Mouse (Mus musculus) CH12.LX (cell line): ENCODE results near the gene Depp1. TPM values are rescaled to one million over a fixed set of nuclear protein-coding genes. Genes with fewer than 3 reads are reported as not detected.

Source experiments
- DNase-seq: peaks from one replicate; pipeline ENCODE4 v3.0.0-alpha.2; 2013; ENCODE audit errors: extremely low read depth
- H3K27ac ChIP-seq: 2 replicates; pipeline ENCODE4 v1.5.1; 2012; ENCODE audit warnings: low read depth, mild to moderate bottlenecking, control low read depth, moderate library complexity; ENCODE audit not compliant: insufficient read depth
- H3K27me3 ChIP-seq: replicated peaks from 2 replicates; pipeline ENCODE3; 2012; ENCODE audit warnings: inconsistent platforms
- H3K36me3 ChIP-seq, 2 experiments: replicated peaks in 1 of 2; 2 replicates each; pipeline versions ENCODE3 to v1.6.1; 2012; ENCODE audit warnings: inconsistent platforms in 1 of 2, low read length in 1 of 2, mild to moderate bottlenecking in 1 of 2, mixed read lengths in 1 of 2, moderate library complexity in 1 of 2; ENCODE audit not compliant: control insufficient read depth in 1 of 2, insufficient read depth in 1 of 2
- H3K4me1 ChIP-seq, 2 experiments: 2 replicates each; pipeline ENCODE4 v1.6.1; 2012; ENCODE audit warnings: inconsistent platforms in 1 of 2, moderate library complexity in 1 of 2; ENCODE audit not compliant: insufficient read depth in 2 of 2, control insufficient read depth in 1 of 2
- H3K4me2 ChIP-seq: 2 replicates; pipeline ENCODE4 v1.6.1; 2012; ENCODE audit warnings: low read depth, mild to moderate bottlenecking, control low read depth; ENCODE audit not compliant: poor library complexity, insufficient read depth, severe bottlenecking
- H3K4me3 ChIP-seq, 3 experiments: fragments of 150-350 bp in 1 of 3; sonication (generic) in 1 of 3; replicated peaks in 1 of 3; 2 replicates each; pipeline versions ENCODE3 to v1.5.1; 2011 to 2012; ENCODE audit warnings: low read depth in 2 of 3, low read length in 2 of 3, mild to moderate bottlenecking in 2 of 3, moderate library complexity in 2 of 3, control low read depth in 1 of 3, improper control_type of control experiment in 1 of 3, inconsistent platforms in 1 of 3, mixed read lengths in 1 of 3; ENCODE audit not compliant: poor library complexity in 1 of 3
- H3K79me2 ChIP-seq: replicated peaks from 2 replicates; pipeline ENCODE4 v1.6.1; 2012; ENCODE audit warnings: mild to moderate bottlenecking, moderate library complexity; ENCODE audit not compliant: control insufficient read depth, poor library complexity, insufficient read depth, severe bottlenecking; ENCODE audit errors: extremely low read depth
- H3K9ac ChIP-seq: 2 replicates; pipeline ENCODE4 v1.6.1; 2012; ENCODE audit warnings: low read depth, mild to moderate bottlenecking, control low read depth, moderate library complexity; ENCODE audit not compliant: insufficient read depth
- H3K9me3 ChIP-seq: replicated peaks from 2 replicates; pipeline ENCODE3; 2012; ENCODE audit warnings: low read length, inconsistent platforms, mixed read lengths
- BHLHE40 ChIP-seq: IDR thresholded peaks from 2 replicates; pipeline ENCODE4 v1.6.1; 2011; ENCODE audit warnings: mild to moderate bottlenecking, low read depth, low read length, improper control_type of control experiment
- CTCF ChIP-seq, 2 experiments: IDR thresholded peaks in 1 of 2; conservative IDR thresholded peaks in 1 of 2; 2 replicates each; pipeline ENCODE4 v1.5.1; 2011 to 2012; ENCODE audit warnings: low read depth in 2 of 2, low read length in 2 of 2, improper control_type of control experiment in 1 of 2, inconsistent platforms in 1 of 2, mild to moderate bottlenecking in 1 of 2, moderate library complexity in 1 of 2
- EP300 ChIP-seq: IDR thresholded peaks from 2 replicates; pipeline ENCODE4 v1.6.1; 2011; ENCODE audit warnings: low read length, improper control_type of control experiment
- HCFC1 ChIP-seq: IDR thresholded peaks from 2 replicates; pipeline ENCODE4 v1.6.1; 2012; ENCODE audit warnings: low read depth, mild to moderate bottlenecking, inconsistent platforms, low read length, improper control_type of control experiment
- IRF4 ChIP-seq: IDR thresholded peaks from 2 replicates; pipeline ENCODE4 v1.6.1; 2014; ENCODE audit warnings: low read depth, mild to moderate bottlenecking, inconsistent platforms, low read length, improper control_type of control experiment
- JUN ChIP-seq: IDR thresholded peaks from 2 replicates; pipeline ENCODE4 v1.6.1; 2011; ENCODE audit warnings: low read depth, mild to moderate bottlenecking, low read length, improper control_type of control experiment, moderate library complexity; ENCODE audit not compliant: insufficient read depth
- JUND ChIP-seq: conservative IDR thresholded peaks from 2 replicates; pipeline ENCODE4 v1.6.1; 2011; ENCODE audit warnings: low read depth, low read length, improper control_type of control experiment
- KAT2A ChIP-seq: IDR thresholded peaks from 2 replicates; pipeline ENCODE4 v1.6.1; 2012; ENCODE audit warnings: low read length, improper control_type of control experiment, inconsistent platforms; ENCODE audit not compliant: insufficient replicate concordance
- MAX ChIP-seq: IDR thresholded peaks from 2 replicates; pipeline ENCODE4 v1.6.1; 2011; ENCODE audit warnings: low read length, improper control_type of control experiment
- MXI1 ChIP-seq: IDR thresholded peaks from 2 replicates; pipeline ENCODE4 v1.6.1; 2011; ENCODE audit warnings: mild to moderate bottlenecking, low read depth, low read length, improper control_type of control experiment
- MYC ChIP-seq: IDR thresholded peaks from 2 replicates; pipeline ENCODE4 v1.6.1; 2011; ENCODE audit warnings: low read depth, mild to moderate bottlenecking, improper control_type of control experiment, low read length
- NELFE ChIP-seq: IDR thresholded peaks from 2 replicates; pipeline ENCODE4 v1.6.1; 2011; ENCODE audit warnings: low read depth, low read length, improper control_type of control experiment
- NRF1 ChIP-seq: IDR thresholded peaks from 2 replicates; pipeline ENCODE4 v1.6.1; 2014; ENCODE audit warnings: low read depth, mild to moderate bottlenecking, inconsistent platforms, low read length, improper control_type of control experiment, moderate library complexity
- PAX5 ChIP-seq: IDR thresholded peaks from 2 replicates; pipeline ENCODE4 v1.6.1; 2012; ENCODE audit warnings: low read length, inconsistent platforms, mixed read lengths
- POLR2A ChIP-seq: IDR thresholded peaks from 2 replicates; pipeline ENCODE4 v1.6.1; 2011; ENCODE audit warnings: low read depth, mild to moderate bottlenecking, improper control_type of control experiment, low read length
- POLR2AphosphoS2 ChIP-seq: IDR thresholded peaks from 2 replicates; pipeline ENCODE4 v1.6.1; 2011; ENCODE audit warnings: low read depth, low read length, improper control_type of control experiment
- RAD21 ChIP-seq: IDR thresholded peaks from 2 replicates; pipeline ENCODE4 v1.6.1; 2011; ENCODE audit warnings: low read depth, mild to moderate bottlenecking, low read length, improper control_type of control experiment, moderate library complexity
- RCOR1 ChIP-seq: conservative IDR thresholded peaks from 2 replicates; pipeline ENCODE4 v1.6.1; 2012; ENCODE audit warnings: low read depth, mild to moderate bottlenecking, inconsistent platforms, low read length, improper control_type of control experiment
- SMC3 ChIP-seq: IDR thresholded peaks from 2 replicates; pipeline ENCODE4 v1.6.1; 2011; ENCODE audit warnings: low read depth, low read length, improper control_type of control experiment
- TBP ChIP-seq: conservative IDR thresholded peaks from 2 replicates; pipeline ENCODE4 v1.6.1; 2011; ENCODE audit warnings: low read depth, low read length, improper control_type of control experiment
- TCF12 ChIP-seq: IDR thresholded peaks from 2 replicates; pipeline ENCODE4 v1.6.1; 2014; ENCODE audit warnings: low read depth, mild to moderate bottlenecking, inconsistent platforms, low read length, improper control_type of control experiment
- USF1 ChIP-seq: IDR thresholded peaks from 2 replicates; pipeline ENCODE4 v1.6.1; 2014; ENCODE audit warnings: low read depth, mild to moderate bottlenecking, inconsistent platforms, low read length, improper control_type of control experiment
- USF2 ChIP-seq: conservative IDR thresholded peaks from 2 replicates; pipeline ENCODE4 v1.6.1; 2011; ENCODE audit warnings: low read depth, low read length, improper control_type of control experiment
- ZC3H11A ChIP-seq: IDR thresholded peaks from 2 replicates; pipeline ENCODE4 v1.6.1; 2012; ENCODE audit warnings: low read depth, mild to moderate bottlenecking, inconsistent platforms, low read length, improper control_type of control experiment
- ZMIZ1 ChIP-seq: IDR thresholded peaks from 2 replicates; pipeline ENCODE4 v1.6.1; 2012; ENCODE audit warnings: low read depth, mild to moderate bottlenecking, inconsistent platforms, low read length, improper control_type of control experiment
- ZNF384 ChIP-seq: IDR thresholded peaks from 2 replicates; pipeline ENCODE4 v1.6.1; 2012; ENCODE audit warnings: low read depth, low read length, improper control_type of control experiment, inconsistent platforms
- dilution Hi-C: fragments of 300-500 bp; cut with MboI; formaldehyde crosslinking; loops from 2 replicates; pipeline ENCODE4 v1.14.3; 2020; ENCODE audit warnings: low sequenced_read_pairs; ENCODE audit not compliant: extremely low pct_unique_long_range_greater_than_20kb, extremely low pct_ligation_motif_present
- in situ Hi-C: fragments of 300-500 bp; cut with MboI; formaldehyde crosslinking; loops from 3 replicates; pipeline ENCODE4 v1.14.3; 2019; ENCODE audit warnings: low sequenced_read_pairs, low pct_ligation_motif_present, low pct_unique_long_range_greater_than_20kb, mixed read lengths
- polyA plus RNA-seq: library from polyadenylated mRNA; unstranded; fragments of >175 nt; gene quantifications from 2 replicates; pipeline ENCODE4 v1.2.1, GENCODE M21; 2012; ENCODE audit warnings: low read depth; ENCODE audit not compliant: insufficient read length
- total RNA-seq, 2 experiments: library from RNA; depleted of rRNA; stranded (reverse); fragments of 300-350 nt in 1 of 2; fragments of >200 nt in 1 of 2; gene quantifications; 2 replicates each; pipeline ENCODE4 v1.2.3; 2012 to 2014

Gene Depp1
- total and polyA plus RNA-seq, 3 experiments, result 0.13 to 0.47 TPM; not detected in 1

DNA sequence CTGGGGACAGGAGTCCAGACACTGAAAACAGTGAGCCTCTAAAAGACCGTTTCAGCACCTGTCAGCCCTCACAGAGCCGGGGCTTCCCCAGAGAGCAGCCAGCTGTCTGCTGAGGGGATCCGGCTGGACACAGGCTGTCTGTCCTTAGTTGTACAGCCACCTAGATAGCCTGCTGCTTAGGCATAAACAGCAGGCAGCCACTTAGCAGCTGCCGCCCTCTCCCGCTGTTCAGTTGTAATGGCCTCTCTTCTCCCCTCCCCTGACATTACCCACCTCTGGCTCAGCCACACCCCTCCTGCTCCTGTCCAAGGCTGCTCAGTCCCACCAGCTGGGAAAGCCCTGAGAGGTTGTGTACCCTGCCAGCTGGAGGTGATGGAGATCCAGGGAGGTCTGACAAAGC lies 20.6 kb downstream of the Depp1 start (continued):
- TF ChIP-seq POLR2A, result peak; percentile 36; the same call in 1 of the 2 replicates
- no peak for TF ChIP-seq USF2
- no peak for TF ChIP-seq KAT2A
- no peak for TF ChIP-seq ZC3H11A
- no peak; the same call in 1 of the 2 replicates for TF ChIP-seq RCOR1
- TF ChIP-seq JUND, result no peak
- TF ChIP-seq SMC3, result peak; percentile 53
- TF ChIP-seq NRF1, result no peak
- TF ChIP-seq PAX5, result no peak
- peak; percentile 46 for TF ChIP-seq RAD21
- peak; percentile 34; the same call in 1 of the 2 replicates for TF ChIP-seq BHLHE40
- no peak for TF ChIP-seq USF1
- peak; percentile 52; the same call in 1 of the 2 replicates for TF ChIP-seq IRF4
- TF ChIP-seq TBP, result peak; percentile 49; the same call in 1 of the 2 replicates

DNA sequence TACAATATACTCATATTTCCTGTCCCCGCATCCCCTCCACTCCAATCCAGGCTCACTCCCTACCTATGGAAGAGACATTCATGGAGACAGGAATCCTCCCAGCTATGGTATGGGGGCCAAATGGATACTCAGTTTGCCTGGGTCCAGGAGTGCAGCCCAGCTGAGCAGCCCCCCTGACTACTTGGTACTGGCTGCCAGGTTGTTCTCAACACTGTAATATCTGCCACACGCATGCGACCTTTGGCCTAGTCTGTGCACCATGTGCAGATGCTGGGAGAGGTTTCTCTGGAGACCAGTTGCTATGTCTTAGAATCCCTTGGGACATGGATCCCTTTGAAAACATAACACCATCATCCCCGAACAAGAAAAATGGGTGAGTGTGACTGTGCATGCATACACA lies 21.4 kb downstream of the Depp1 start:
- no peaks in the 10 kb centered on the region for H3K9me3 ChIP-seq
- peak overlapping the region; percentile 82 to 94 (median 85) for H3K4me3 ChIP-seq
- H3K9ac ChIP-seq, result peak overlapping the region; percentile 83
- TF ChIP-seq ZNF384 (no peak), JUN (no peak), MXI1 (peak; percentile 65), MAX (0 out of 2 replicates have a peak, but pooled peaks have one; percentile 38), USF2 (no peak), BHLHE40 (peak; percentile 29; the same call in 1 of the 2 replicates), CTCF (conservative IDR thresholded peaks at IDR 0.05 in 1 of 2, IDR thresholded peaks at IDR 0.05 in 1 of 2; ENCODE audit: low read depth in 2 of 2, low read length in 2 of 2) (no peak), ZMIZ1 (no peak), TCF12 (peak; percentile 27; the same call in 1 of the 2 replicates), POLR2AphosphoS2 (no peak), HCFC1 (no peak), MYC (0 out of 2 replicates have a peak, but pooled peaks have one; percentile 29), NELFE (no peak), EP300 (no peak)
- H3K4me1 ChIP-seq, result peaks cover 26 to 66% of the 10 kb centered on the region in 2 experiments
- peak overlapping the region; percentile 94 for H3K27ac ChIP-seq
- dilution Hi-C loops (no loop called here), in situ Hi-C loops (no loop called here)
- H3K4me2 ChIP-seq, result peak overlapping the region; percentile 89
- no peaks in the 10 kb centered on the region for H3K27me3 ChIP-seq
- H3K36me3 ChIP-seq, result peaks cover 0 to 13% of the 10 kb centered on the region in 2 experiments
- H3K79me2 ChIP-seq, result peaks cover 45% of the 10 kb centered on the region
- DNase-seq, result no peak
